ENCODE assay signal across 21 mouse cellular contexts in the genomic region with DNA sequence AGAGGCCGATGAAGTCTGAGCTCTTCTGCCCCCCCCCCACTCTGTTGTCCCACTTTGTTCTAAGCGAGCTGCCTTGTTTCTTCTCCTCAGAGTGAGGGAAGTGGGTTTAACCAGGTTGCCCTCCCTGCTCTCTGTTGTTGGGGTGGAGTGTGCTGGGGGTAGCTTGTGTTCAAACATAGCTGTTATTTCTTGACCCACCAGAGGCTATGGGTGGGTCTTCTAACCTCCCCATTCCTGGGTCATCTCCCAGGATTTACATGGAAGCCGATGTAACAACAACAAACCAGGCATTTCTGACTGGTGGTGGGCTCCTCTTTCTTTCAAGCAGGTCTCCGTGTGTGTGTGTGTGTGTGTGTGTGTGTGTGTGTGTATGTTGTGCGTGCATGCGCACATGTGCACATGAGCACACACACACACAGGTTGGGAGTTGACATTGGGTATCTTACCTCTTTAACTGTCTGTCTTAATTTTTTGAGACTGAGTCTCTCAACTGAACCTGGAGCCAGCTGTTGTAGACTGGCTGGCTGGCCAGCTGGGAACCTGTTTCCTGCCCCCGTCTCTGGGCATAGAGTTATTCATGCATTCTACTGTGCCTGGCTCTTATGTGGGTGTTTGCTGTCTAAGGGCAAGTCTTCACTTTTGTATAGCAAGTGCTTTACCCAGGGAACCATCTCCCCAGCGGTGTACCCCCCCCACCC. TPM values are rescaled to one million over a fixed set of nuclear protein-coding genes. Genes with fewer than 3 reads are reported as not detected.
DNase-seq lines count a peak whose midpoint lies in the region; ATAC-seq lines count a peak whose summit lies in the region.
"Had no signal": no experiment of that assay in that cellular context is flagged by ENCODE, and none has a peak within 500 bp of the region (broad histone marks: within the 10 kb centered on the region; RNA-seq: fewer than 3 reads in every experiment).

No protein-coding gene starts in this region.

- no peak overlapping the region for H3K4me3 ChIP-seq in kidney, embryonic 14.5 days (ENCODE audit: low read length)
- no peak overlapping the region for H3K4me3 ChIP-seq in kidney, embryonic 15.5 days (replicated peaks)
- H3K4me3 ChIP-seq: heart, embryonic 15.5 days; hindbrain, embryonic 10.5 days; limb, embryonic 12.5 days; liver, embryonic 13.5 days; midbrain, embryonic 12.5 days; neural tube, embryonic 15.5 days had no signal

- no peaks in the 10 kb centered on the region for H3K27me3 ChIP-seq in kidney, embryonic 14.5 days (ENCODE audit: control insufficient read depth, insufficient read depth, low read length)
- H3K27me3 ChIP-seq in kidney, embryonic 15.5 days = no peaks in the 10 kb centered on the region
- H3K27me3 ChIP-seq: heart, embryonic 15.5 days; limb, embryonic 12.5 days; liver, embryonic 13.5 days; midbrain, embryonic 12.5 days had no signal

- H3K36me3 ChIP-seq in kidney, embryonic 14.5 days (ENCODE audit: control insufficient read depth, insufficient read depth, low read length) = no peaks in the 10 kb centered on the region
- H3K36me3 ChIP-seq in kidney, embryonic 15.5 days = no peaks in the 10 kb centered on the region
- H3K36me3 ChIP-seq: heart, embryonic 15.5 days; hindbrain, embryonic 10.5 days; limb, embryonic 12.5 days; liver, embryonic 13.5 days; midbrain, embryonic 12.5 days; neural tube, embryonic 15.5 days had no signal

- H3K4me2 ChIP-seq in kidney, embryonic 14.5 days (replicated peaks; ENCODE audit: low read depth, low read length) = no peak overlapping the region
- H3K4me2 ChIP-seq in kidney, embryonic 15.5 days = no peak overlapping the region
- H3K4me2 ChIP-seq: heart, embryonic 15.5 days; limb, embryonic 12.5 days; liver, embryonic 13.5 days; midbrain, embryonic 12.5 days; neural tube, embryonic 15.5 days had no signal

- H3K4me1 ChIP-seq in kidney, embryonic 14.5 days (ENCODE audit: control insufficient read depth, insufficient read depth, low read length) = peaks cover 3% of the 10 kb centered on the region; the same call in 1 of the 2 replicates
- peaks cover 12% of the 10 kb centered on the region for H3K4me1 ChIP-seq in kidney, embryonic 15.5 days
- H3K4me1 ChIP-seq: heart, embryonic 15.5 days; liver, embryonic 13.5 days; neural tube, embryonic 15.5 days had no signal

- 81% methylated on average over 8 of the region's 8 CpGs for WGBS in kidney, embryonic 14.5 days
- 69% methylated on average over 8 of the region's 8 CpGs for WGBS in kidney, embryonic 15.5 days

- H3K9ac ChIP-seq in kidney, embryonic 14.5 days (ENCODE audit: low read depth, low read length) = no peak overlapping the region
- H3K9ac ChIP-seq in kidney, embryonic 15.5 days = no peak overlapping the region
- H3K9ac ChIP-seq: heart, embryonic 15.5 days; limb, embryonic 12.5 days; liver, embryonic 13.5 days; midbrain, embryonic 12.5 days; neural tube, embryonic 15.5 days had no signal

- DNase-seq in spleen, postnatal 36 days (ENCODE audit: low spot score in 2 of 2) = peak; percentile 43 to 59
- no peak for DNase-seq in spleen, adult 18-20 months
- peak; percentile 53 to 78 for DNase-seq in thymus, adult 18-20 months
- DNase-seq in thymus, postnatal 4 days = peak; percentile 68
- DNase-seq in heart, postnatal 4 days = no peak
- DNase-seq in layer of hippocampus, adult 11-12 months (ENCODE audit: low spot score) = no peak
- DNase-seq: adrenal gland, adult 2 months; cerebellum, adult 9-10 months; gastrocnemius, postnatal 14 days; kidney, adult 2 months; liver, embryonic 13.5 days had no signal

- H3K9me3 ChIP-seq in kidney, embryonic 14.5 days (ENCODE audit: control insufficient read depth, low read length) = no peaks in the 10 kb centered on the region
- no peaks in the 10 kb centered on the region for H3K9me3 ChIP-seq in kidney, embryonic 15.5 days (replicated peaks)
- H3K9me3 ChIP-seq: heart, embryonic 15.5 days; hindbrain, embryonic 10.5 days; limb, embryonic 12.5 days; liver, embryonic 13.5 days; midbrain, embryonic 12.5 days; neural tube, embryonic 15.5 days had no signal

- ATAC-seq in kidney, embryonic 14.5 days (ENCODE audit: low FRiP score, low TSS enrichment) = 0 out of 2 replicates have a peak, but pooled peaks have one; percentile 5
- no peak; the same call in 1 of the 2 replicates for ATAC-seq in kidney, embryonic 15.5 days (replicated peaks; ENCODE audit: low FRiP score)
- ATAC-seq: forebrain, embryonic 14.5 days; hindbrain, postnatal 0 days had no signal

- H3K27ac ChIP-seq in kidney, embryonic 14.5 days (ENCODE audit: low read depth, low read length) = no peak overlapping the region
- H3K27ac ChIP-seq in kidney, embryonic 15.5 days = no peak overlapping the region
- H3K27ac ChIP-seq: heart, embryonic 15.5 days; hindbrain, embryonic 10.5 days; hindbrain, postnatal 0 days; limb, embryonic 12.5 days; liver, embryonic 13.5 days; macrophage; midbrain, embryonic 12.5 days; neural tube, embryonic 15.5 days had no signal

RNA-seq across cellular contexts. Expression of gene Cxcr4, which starts 10.7 kb away (rescaled TPM):
- 10.7 and 13.8 TPM in 2 replicates for polyA plus RNA-seq in kidney, embryonic 14.5 days (2014; fragmentation: Nextera tagmentation; extraction: Ambion mirVana)
- 8.8 and 9.8 TPM in 2 replicates for polyA plus RNA-seq in kidney, embryonic 15.5 days (2015; fragmentation: Nextera tagmentation; extraction: Ambion mirVana)
- total RNA-seq in heart, postnatal 4 days (2021) = 10 to 100 TPM in 1 of 2 experiments, 1 to 10 TPM in 1; 8.3 to 10.8 TPM

Comparison
In these comparisons a context has a peak if more than half of its experiments do, and no peak if none do; other contexts are left out.
1. DNase-seq: peak in spleen, postnatal 36 days (2 of 2), thymus, adult 18-20 months (2 of 2) and thymus, postnatal 4 days (single experiment); none in spleen, adult 18-20 months (0 of 2), heart, postnatal 4 days (single experiment) and layer of hippocampus, adult 11-12 months (single experiment).